Mouse (Mus musculus): ENCODE results near the gene Fam198a. TPM values are rescaled to one million over a fixed set of nuclear protein-coding genes. Genes with fewer than 3 reads are reported as not detected.

Gene Fam198a
- 1 to 10 TPM; 1.8 to 2.7 (median 2.3) TPM for total RNA-seq (2022)

DNA sequence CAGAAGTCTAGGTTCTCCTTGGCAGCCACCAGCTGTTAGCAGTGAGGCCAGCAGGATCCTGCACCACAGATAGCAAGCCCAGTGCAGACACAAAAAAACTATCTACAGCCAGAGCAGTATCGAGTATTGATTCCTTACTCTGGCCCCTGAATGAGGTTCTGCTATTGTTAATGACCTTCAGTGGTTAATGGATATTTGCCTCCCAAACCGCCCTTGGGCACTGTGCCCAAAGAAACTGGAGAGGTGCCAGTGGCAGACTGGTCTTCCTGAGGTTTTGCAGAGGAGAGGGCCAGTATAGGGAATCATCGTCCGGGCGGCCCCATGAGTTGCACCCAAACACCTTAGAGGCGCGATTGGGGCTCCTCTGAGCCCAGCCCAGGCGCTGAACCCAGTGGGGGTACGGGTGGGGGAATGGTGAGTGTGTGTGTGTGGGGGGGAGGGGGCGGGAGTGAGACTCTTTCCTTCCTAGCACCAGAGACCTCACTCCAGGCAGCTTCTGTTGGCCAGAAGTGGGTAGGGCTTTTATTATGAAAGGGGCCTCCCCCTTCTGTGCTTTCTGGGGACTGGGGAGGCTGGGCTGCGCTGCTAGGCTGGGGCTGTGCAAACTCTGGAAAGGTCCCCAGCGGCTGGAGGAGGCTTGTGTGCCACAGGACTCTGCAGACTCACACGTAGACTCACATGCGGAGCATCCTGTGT lies at the start of gene Fam198a:
Gene Fam198a (plus strand): TSS at position 571 of the 696 bp plus-strand sequence.
- DNase-seq = peak; percentile 82

DNA sequence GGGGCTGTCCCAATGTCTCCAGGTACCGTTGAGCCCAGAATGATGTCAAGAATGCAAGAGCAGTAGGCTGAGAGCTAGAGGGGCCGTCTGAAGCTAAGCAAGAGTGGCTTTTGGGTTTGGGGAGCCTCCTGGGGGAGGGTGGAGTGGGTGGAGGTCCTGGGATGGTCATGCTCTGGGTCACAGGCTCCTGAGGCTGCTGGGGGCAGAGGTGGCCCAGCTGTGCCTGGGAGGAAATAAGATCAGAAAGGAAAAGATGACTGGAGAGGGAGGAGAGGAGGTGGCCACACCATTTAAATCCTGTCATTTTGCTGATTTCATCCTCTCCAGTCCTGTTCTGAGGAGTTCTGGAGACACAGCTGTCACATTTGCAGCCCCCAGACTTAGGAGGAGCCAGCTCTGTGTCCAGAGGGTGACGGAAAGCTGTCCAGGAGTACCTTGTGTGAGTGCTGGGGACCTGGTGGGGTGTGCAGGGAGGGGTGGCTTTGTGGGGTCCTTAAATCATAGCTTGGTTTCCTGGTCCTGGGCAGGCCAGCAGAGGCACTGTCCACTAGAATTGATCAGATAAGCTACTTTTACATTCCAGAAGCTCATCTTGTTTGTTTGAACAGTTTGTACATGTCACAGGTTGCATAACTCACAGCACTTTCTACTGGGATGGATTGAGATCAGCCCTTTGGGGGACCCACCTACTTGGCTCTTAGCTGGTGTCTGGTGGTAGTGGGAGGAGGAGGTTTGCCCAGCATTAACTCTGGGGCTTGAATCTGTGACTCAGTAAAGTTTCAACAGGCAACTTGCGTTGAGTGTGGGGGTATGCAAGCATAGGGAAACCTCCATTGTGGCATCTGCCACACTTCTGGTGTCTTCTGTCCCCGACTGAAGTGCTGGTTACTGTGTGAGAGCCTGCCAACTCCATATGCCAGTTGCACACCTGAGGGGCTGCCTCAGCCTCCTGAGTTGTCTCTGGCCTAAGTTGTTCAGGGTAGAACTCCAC lies 48.8 kb upstream of the Fam198a start:
- DNase-seq = peak; percentile 5

DNA sequence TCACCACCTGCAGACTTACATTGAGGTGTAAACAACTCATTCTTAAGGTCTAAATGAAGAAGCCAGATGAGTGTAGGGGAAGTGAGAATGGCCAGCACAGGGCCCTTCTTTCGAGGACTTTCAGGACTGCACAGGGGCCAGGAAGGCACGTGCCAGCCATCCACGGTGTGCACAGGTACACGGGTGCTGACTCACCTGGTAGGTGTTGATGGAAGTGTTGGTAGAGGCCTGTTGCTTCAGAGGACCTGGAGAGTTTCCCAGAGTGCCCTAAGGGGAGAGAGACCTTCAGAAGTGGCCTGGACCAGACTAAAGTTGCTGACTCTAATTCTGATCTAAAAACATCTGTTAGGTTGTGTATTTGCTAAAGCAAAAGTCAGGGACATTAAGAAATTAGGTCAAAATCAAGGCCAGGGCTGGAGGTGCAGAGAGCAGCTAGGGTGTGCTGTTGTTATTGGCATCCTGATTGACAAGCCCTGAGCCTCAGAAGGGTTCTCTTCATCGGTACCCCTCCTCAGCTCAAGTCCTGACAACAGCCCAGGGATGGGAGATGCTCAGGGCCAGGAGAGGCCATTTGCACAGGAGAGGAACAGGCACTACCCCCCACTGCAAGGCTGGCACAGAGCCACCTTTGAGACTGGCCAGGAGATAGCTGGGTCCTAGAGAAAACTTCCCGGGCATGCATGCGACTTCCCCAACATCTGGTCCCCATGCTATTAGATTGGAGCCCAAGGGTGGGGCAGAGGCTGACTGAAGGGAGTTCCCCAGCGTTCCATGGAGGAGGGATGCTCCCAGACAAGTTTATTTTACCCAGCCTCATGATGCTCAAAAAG lies 47.1 kb upstream of the Fam198a start:
- DNase-seq = peak; percentile 51

DNA sequence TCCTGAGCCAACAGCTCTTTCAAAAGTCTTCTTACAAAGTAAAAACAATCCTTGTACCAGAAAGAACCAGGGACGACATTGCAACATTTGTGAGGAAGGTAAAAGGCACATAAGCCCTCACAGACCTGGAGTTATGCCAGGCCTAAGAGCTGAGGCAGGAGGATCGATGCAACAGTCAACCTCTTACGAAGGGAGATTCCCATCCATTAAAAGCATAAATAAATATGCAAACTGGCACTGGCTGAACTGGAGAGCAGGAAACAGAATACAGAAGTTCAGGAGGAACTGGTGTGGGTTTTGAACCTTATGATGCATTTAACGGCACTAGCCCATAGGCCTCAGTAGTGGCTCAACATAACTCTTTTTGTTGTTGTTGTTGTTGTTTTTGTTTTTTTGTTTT lies 46.5 kb upstream of the Fam198a start:
- no peak for DNase-seq

DNA sequence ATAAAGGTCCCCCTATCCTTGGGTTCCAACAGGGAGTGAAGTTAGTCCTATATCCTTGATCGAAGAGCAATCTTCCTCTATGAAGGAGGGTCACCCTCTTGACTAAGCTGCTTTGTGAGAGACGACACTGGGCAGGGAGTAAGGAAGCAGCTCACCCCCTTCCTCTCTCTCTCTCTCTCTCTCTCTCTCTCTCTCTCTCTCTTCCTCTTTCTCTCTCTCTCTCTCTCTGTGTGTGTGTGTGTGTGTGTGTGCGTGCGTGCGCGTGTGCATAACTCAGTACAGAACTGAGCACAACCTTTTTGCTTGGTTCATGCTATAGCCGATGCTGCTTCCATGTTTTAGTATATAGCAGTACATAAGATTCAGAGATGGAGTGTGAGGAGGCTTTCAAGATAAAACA lies 45.8 kb upstream of the Fam198a start:
- DNase-seq = no peak

DNA sequence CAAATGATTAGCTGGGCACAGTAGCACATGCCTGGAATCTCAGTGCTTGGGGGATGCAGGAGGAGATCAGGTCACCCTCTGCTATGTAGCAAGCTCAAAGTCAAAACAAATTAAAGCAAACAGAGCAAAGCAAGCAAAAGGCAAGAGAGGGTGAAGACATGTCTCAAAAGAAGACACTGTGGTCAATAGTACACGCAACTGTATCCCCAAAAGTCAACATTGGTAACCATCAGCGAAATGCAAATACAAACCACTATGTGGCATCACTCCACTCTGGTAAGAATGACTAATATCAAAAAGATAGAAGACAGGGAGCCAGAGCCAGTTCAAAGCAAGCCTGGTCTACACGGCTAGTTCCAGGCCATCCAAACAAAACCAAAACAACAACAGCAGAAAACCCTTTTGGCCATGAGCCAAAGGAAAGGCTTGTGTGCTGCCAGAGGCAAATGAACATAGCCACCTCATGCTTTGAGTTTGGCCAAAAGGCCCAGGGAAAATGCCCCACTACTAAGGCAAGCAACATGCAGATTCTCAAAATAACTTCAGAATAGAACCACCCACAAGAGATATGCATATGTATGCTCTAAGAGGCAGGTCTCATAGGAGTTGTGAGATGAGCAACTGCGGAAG lies 45.1 kb upstream of the Fam198a start:
- DNase-seq = peak; percentile 5

DNA sequence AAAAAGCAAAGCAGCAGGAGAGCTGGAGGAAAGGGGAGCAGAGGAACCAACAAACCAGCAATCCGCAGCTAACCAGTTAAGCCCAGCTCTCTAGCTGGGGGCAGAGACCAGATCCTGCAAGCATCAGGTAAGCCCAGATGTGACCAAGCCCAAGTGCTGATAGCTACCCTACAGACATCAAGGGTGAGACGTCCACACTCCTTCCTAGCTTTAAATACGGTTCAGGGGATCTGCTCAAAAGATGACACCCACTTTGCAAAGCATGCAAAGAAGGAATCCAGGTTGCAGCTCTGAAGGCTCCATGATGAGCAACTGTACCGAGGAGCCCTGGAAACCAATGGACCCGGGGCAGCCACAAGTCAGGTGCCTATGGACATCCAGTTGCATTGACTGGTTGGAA lies 44.3 kb upstream of the Fam198a start:
- peak; percentile 2 for DNase-seq

DNA sequence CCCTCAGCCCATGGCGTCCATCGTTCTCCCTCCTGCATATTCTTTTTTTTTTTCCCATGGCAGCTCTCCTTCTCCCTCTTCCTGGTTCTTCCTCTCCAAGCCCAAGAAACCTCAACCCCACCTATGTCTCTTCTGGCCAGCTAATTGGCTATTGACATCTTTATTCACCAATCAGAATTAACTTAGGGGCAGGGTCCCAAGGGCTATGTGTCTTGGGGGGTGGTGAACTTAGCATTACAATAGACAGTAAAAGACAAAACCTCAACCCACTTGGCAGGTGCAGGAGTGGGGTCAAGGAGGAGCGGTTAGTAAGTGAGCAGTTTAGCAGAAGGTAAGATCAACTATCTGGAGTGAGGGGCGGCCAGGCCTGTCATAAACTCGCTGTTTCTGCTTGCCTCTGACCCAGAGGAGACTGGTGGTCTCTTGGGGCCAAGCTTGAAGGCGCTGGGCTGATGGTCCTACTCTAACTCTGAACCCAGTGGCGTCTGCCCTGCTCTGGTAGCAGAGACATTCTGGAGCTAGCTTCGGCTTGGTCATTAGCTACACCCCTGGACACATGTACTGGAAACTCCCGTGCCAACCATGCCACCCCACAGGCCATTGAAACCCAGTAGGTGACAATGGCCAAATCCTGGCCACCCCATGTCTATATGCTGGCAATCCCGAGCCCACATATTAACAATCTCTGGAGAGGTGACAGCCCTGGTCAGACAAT lies 43.3 kb upstream of the Fam198a start:
- DNase-seq = no peak

DNA sequence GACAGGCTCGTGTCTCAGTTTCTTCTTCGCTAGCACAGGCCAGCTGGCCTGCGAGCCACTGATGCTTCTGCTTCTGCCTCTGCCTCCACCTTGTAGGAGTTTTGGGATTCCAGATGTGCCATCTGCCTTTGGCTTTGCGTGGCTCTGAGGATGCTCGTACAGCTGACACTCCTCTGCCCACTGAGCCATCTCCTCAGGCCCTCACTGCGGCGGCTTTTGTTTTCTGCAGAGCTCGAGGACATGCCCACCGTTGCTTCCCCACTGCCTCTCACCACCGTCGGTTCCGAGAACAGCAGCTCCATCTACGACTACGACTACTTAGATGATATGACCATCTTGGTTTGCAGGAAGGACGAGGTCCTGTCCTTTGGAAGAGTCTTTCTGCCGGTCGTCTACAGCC lies 42.5 kb upstream of the Fam198a start:
- no peak for DNase-seq

DNA sequence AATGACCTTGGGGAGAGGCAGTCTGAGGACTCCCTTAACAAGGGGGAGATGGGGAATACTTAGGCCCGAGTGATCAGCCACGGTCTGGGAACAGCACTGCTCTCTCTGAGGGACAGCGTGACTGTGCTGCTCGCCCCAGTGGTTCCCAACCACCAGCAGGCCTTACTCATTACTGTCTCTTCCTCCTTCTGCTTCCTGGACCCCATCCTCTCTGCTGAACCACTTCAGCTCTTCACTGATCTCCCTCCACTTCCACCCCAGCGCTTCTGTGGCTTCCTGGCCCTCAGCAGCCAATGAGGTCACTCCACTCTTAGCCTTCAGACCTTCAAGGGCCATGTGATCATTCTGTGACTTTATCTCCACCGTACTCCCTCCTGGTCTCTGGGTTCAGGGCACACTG lies 41.2 kb upstream of the Fam198a start:
- no peak for DNase-seq

DNA sequence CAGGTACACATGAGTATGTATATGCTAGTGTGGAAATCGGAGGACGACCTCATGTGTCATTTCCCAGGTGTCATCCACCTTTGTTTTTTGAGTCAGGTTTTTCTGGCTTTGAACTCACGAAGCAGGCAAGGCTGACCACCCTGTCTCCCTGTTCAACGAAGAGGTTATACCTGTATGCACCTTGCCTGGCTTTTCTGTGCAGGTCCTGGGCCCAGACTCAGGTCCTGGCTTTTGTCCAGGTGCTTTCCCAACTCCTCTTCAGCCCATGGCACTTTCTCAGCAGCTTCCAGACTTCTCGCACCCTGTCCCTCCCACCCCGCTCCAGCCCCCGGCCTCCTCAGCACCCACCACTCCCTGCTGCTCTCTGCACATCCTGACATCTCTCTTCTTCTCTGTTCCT lies 39.6 kb upstream of the Fam198a start:
- no peak for DNase-seq

DNA sequence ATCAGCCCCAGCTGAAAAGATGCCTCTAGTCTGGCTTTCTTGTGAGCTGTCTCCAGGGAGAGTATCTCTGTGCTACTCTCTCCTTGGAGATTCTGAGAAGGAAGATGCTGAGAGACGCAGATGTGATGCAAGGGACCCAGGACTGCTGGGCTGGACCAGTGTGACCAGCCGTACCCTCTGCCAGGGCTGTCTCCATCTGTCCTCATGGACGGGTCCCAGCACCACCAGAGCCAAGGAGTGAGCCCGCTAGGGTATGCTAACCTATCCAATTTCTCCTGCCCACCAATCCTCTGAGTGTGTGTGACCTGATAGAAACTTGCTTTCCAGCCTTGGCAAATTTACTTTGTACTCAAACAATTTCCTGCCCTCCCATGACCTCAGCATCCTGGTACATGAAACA lies 38.0 kb upstream of the Fam198a start:
- no peak for DNase-seq

DNA sequence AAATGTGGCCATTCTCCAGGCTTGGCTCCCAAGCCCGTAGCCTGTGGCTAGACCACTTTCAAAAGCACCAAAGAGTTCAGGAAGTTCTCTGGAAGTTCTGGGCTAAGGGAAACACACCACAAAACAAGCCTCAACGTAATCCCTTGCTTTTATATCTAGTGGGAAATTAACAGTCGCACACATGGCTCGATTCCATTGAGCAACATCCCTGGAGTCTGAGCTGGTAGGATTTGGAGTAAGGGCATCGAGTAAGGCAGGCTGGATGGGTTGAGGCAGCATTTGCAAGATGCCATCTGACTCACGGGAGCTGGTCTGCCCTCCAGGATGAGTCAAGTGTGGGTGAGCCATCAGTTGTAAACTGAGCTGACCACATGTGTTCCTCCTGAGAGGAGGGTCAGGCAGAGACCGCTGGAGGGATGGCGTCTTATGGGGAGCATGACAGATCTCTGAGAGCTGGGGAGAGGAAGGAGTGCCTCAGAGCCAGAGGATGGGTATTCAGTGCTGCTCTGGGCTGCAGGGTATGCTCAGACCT lies 36.5 kb upstream of the Fam198a start:
- peak; percentile 72 for DNase-seq

DNA sequence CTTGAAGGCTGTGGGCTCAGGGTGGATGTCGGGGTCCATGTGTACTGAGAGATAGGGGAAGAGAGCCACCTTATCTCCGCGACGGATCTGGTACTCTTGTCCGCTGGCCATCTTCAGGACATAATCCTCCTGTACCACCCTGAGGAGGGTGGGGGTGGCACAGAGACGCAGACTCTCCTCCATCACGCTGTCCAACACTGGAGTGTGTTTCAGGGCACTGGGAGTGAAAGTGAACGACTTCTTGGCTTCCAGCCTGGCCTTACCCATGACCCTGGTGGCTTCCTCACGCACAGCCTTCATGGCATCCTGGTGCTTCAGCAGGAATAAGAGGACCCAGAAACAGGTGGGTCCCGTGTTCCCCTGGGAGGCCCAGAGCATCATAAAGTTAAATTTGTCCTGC lies 35.7 kb upstream of the Fam198a start:
- DNase-seq = no peak

DNA sequence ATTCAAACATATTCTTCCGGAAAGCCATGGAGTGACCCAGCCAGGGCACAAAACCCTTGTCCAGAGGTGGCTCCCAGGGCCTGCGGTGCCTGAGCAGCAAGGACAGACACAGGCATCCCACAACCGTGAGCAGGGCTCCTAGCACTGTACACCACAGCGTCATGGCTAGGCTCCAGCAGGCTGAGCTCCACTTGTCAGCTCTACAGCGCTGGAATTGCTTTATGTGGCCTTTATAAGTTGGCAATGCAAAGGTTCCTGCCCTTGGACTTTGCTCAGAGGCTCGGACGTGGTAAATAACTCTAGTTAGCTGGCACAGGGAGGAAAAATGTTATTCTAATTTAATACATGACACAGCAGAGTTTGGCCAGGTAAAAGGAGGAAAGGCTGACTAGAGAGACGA lies 34.7 kb upstream of the Fam198a start, which contains the start of gene Cyp8b1:
Gene Cyp8b1 (minus strand): TSS at position 204 of the 400 bp plus-strand sequence.
- DNase-seq = peak; percentile 66

DNA sequence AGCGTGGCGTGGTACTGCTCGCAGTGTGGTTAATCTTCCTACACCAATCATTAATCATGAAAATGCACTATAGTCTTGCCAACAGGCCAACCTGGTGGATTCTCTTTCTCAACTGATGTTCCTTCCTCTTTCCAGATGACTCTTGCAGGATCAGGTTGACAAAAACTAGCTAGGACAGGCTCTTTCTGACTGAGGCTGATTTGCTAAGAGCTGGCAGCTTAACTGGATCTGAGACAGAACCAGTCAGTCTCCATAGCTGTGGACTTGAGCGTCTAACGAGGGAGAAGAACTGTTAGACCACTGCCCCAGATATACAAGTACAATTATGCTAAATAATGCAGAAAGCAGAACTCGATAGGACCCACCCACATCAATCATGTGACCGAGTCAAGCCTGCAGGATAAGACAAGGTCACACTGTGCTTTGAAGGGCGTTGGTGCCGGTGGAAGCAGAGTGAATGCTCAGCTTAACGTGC lies 31.7 kb upstream of the Fam198a start:
- no peak for DNase-seq

DNA sequence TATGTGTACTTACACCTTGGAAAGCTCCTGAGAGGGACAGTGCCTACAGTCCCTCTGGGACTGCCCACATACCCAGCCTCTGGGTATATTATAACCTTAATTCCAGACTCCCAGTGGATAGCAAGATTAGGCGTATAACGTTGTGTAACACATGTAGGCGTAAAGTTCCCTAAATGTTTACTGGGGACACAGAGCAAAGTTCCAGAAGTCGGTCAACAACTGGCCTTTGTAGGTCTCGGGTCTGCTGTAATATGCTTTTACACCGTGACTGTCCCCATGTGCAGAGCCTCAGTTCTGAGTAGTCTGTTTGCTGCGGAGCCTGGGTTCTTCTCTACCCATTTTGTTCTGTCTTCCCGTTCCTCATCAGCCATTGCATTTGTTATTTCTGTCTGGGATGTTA lies 27.3 kb upstream of the Fam198a start:
- no peak for DNase-seq

DNA sequence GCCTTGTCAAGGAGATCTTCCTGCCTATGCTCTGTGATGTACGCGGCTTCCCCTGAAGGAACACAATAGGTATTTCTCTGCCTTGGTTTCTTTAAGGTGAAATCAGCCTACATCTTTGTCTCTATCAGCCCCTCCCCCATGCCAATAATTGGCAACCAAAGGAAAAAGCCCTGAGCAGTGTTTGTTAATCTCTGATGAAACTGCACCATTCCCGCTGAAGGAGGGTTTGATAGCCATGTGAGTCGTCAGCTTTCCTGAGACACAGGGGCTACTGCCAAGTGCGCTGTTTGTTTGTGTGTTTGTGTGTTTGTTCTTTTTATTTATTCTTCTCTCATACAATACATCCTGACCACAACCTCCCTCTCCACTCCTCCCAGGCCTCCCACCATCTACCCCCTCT lies 26.9 kb upstream of the Fam198a start:
- no peak for DNase-seq

DNA sequence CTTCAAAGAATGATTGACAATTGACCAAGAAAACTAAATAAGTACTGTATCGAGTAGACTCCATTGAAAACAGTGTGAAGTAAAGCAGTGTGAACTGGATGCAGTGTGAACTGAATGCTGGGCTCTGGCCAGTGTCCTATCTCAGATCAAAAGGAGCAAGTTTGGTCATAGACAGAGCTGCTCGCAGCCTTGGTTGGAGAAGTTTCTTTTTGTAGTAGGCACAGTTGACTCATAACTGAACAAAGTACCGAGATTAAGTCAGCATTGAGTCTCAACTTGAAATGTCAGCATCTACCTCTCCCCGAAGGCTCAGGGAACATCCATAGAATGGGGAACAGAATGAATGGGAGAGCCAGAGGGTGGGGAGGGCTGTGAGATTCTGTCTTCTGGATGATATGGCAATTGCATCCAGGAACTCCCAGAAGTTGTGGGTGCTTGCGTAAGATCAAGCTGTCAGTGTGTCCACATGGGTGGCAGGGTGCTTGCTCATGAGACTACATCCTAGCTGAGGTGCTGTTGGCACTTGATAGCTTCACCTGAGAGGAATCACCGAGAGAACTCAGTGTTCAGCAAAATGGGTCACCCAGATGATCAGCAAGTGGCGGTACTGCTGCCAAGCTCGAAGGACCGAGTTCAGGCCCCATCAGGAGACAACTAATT lies 25.8 kb upstream of the Fam198a start:
- DNase-seq = no peak

DNA sequence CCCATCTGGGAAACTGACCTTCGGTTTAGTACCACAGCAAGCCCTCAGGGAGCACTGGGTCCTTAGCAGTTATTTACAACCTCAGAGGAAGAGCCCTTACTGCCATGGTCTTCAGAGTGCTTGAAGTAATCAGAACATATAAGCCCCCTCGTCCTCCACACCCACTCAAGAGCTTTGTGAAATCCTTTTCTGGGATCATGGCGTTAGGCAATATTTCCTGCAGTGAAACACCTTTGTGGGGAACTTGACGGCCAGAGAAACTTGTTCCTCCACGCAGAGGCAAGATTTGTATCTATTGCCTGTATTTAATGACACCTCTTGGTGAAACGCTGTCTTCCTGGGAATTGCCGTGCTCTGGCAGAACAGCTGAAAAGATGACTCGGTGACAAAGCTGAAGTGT lies 24.8 kb upstream of the Fam198a start:
- no peak for DNase-seq
